Mouse (Mus musculus) midbrain, embryonic 14.5 days (tissue): ENCODE results near the gene Olfr895. TPM values are rescaled to one million over a fixed set of nuclear protein-coding genes. Genes with fewer than 3 reads are reported as not detected.

Source experiments
- ATAC-seq: fragments of 200-750 bp; cut with Nextera tagmentation; 2 replicates; pipeline ENCODE4 v1.8.0; 2017; ENCODE audit warnings: moderate number of reproducible peaks, moderate library complexity; ENCODE audit not compliant: low FRiP score, low TSS enrichment
- DNase-seq: peaks from one replicate; pipeline ENCODE4 v3.0.0-alpha.2; 2015
- H3K27ac ChIP-seq: fragments of 300-500 bp; sonication (generic); replicated peaks from 2 replicates; pipeline ENCODE4 v1.5.1; 2014; ENCODE audit warnings: mild to moderate bottlenecking, low read depth, low read length, moderate library complexity
- H3K27me3 ChIP-seq: fragments of 300-500 bp; sonication (generic); 2 replicates; pipeline ENCODE4 v1.6.1; 2014; ENCODE audit warnings: low read length, control low read depth, mixed read lengths; ENCODE audit not compliant: control insufficient read depth, insufficient read depth
- H3K36me3 ChIP-seq: fragments of 300-500 bp; sonication (generic); 2 replicates; pipeline ENCODE4 v1.6.1; 2014; ENCODE audit warnings: low read length, control low read depth; ENCODE audit not compliant: control insufficient read depth, insufficient read depth
- H3K4me1 ChIP-seq: fragments of 300-500 bp; sonication (generic); 2 replicates; pipeline ENCODE4 v1.6.1; 2014; ENCODE audit warnings: mild to moderate bottlenecking, antibody characterized with exemption, low read length, control low read depth; ENCODE audit not compliant: control insufficient read depth, insufficient read depth
- H3K4me2 ChIP-seq: fragments of 300-500 bp; sonication (generic); 2 replicates; pipeline ENCODE4 v1.6.1; 2014; ENCODE audit warnings: mild to moderate bottlenecking, low read length, moderate library complexity
- H3K4me3 ChIP-seq: fragments of 300-500 bp; sonication (generic); replicated peaks from 2 replicates; pipeline ENCODE4 v1.5.1; 2014; ENCODE audit warnings: low read depth, low read length
- H3K9ac ChIP-seq: fragments of 300-500 bp; sonication (generic); replicated peaks from 2 replicates; pipeline ENCODE4 v1.6.1; 2014; ENCODE audit warnings: mild to moderate bottlenecking, low read length, moderate library complexity
- H3K9me3 ChIP-seq: fragments of 300-500 bp; sonication (generic); 2 replicates; pipeline ENCODE4 v1.6.1; 2016; ENCODE audit warnings: low read length, control low read depth, mixed read lengths; ENCODE audit not compliant: control insufficient read depth
- WGBS: fragments of 180-500 bp; shearing (Covaris S2); extraction: QIAGEN DNeasy Blood & Tissue Kit; methylation state at CpG from one replicate; pipeline ENCODE4 v1.1.7; 2014; 5-methylcytosine and 5-hydroxymethylcytosine counted together
- polyA plus RNA-seq: library from polyadenylated mRNA; unstranded; fragments of >200 nt; fragmentation: Nextera tagmentation; extraction: Ambion mirVana; gene quantifications from 2 replicates; pipeline ENCODE4 v1.2.1, GENCODE M21; 2014

Gene Olfr895
- polyA plus RNA-seq = not detected in 2 replicates

GRCm38 (mm10) chr9:38267551-38267950, at the start of gene Olfr895:
TSS of gene Olfr895 (plus strand) at chr9:38267851.
- Histone ChIP-seq H3K4me2 (no peak within 1 kb of the TSS), H3K9ac (no peak within 1 kb of the TSS), H3K36me3 (no peaks in the 10 kb centered on the region), H3K9me3 (no peaks in the 10 kb centered on the region), H3K27ac (no peak within 1 kb of the TSS), H3K4me3 (no peak within 1 kb of the TSS), H3K4me1 (no peaks in the 10 kb centered on the region), H3K27me3 (no peaks in the 10 kb centered on the region)
- no peak for ATAC-seq
- DNase-seq = no peak

GRCm38 (mm10) chr9:38252474-38252873, 15.2 kb upstream of the Olfr895 start, which contains the start of gene Olfr143:
TSS of gene Olfr143 (plus strand) at chr9:38252774.
- Histone ChIP-seq H3K9ac (no peak within 1 kb of the TSS), H3K4me1 (no peaks in the 10 kb centered on the region), H3K4me2 (no peak within 1 kb of the TSS), H3K9me3 (no peaks in the 10 kb centered on the region), H3K27ac (no peak within 1 kb of the TSS), H3K36me3 (no peaks in the 10 kb centered on the region), H3K4me3 (no peak within 1 kb of the TSS), H3K27me3 (no peaks in the 10 kb centered on the region)
- ATAC-seq (no peak), DNase-seq (no peak)

GRCm38 (mm10) chr9:38290807-38291206, 23.2 kb downstream of the Olfr895 start, which contains the start of gene Olfr896-ps1:
TSS of gene Olfr896-ps1 (plus strand) at chr9:38291107.
- no peak for DNase-seq
- Histone ChIP-seq H3K27me3 (no peaks in the 10 kb centered on the region), H3K9me3 (no peaks in the 10 kb centered on the region), H3K4me1 (no peaks in the 10 kb centered on the region), H3K4me2 (no peak within 1 kb of the TSS), H3K4me3 (no peak within 1 kb of the TSS), H3K9ac (no peak within 1 kb of the TSS), H3K27ac (no peak within 1 kb of the TSS), H3K36me3 (no peaks in the 10 kb centered on the region)
- 91% methylated on average over 1 of the region's 1 CpGs for WGBS
- no peak for ATAC-seq

Other genes starting within 250 kb of the Olfr895 start
- not detected in 2 replicates for gene Olfr883, start 242.0 kb upstream of the Olfr895 start, polyA plus RNA-seq
- gene Olfr884, start 221.3 kb upstream of the Olfr895 start, polyA plus RNA-seq = not detected in 2 replicates
- gene Olfr885, start 206.5 kb upstream of the Olfr895 start, polyA plus RNA-seq = not detected in 2 replicates
- not detected in 2 replicates for gene Olfr887, start 183.8 kb upstream of the Olfr895 start, polyA plus RNA-seq
- gene Olfr888, start 159.7 kb upstream of the Olfr895 start, polyA plus RNA-seq = not detected in 2 replicates
- 0.04 and 0.05 TPM in 2 replicates for gene Olfr889, start 152.7 kb upstream of the Olfr895 start, polyA plus RNA-seq
- not detected in 2 replicates for gene Olfr890, start 125.3 kb upstream of the Olfr895 start, polyA plus RNA-seq
- gene Olfr891, start 87.0 kb upstream of the Olfr895 start, polyA plus RNA-seq = not detected in 2 replicates
- not detected in 2 replicates for gene Olfr893, start 59.5 kb upstream of the Olfr895 start, polyA plus RNA-seq
- not detected in 2 replicates for gene Olfr894, start 49.8 kb upstream of the Olfr895 start, polyA plus RNA-seq
- gene Olfr143, start 15.1 kb upstream of the Olfr895 start, polyA plus RNA-seq = not detected in 2 replicates
- gene Olfr896-ps1, start 23.3 kb downstream of the Olfr895 start, polyA plus RNA-seq = not detected in 2 replicates
- gene Olfr25, start 61.2 kb downstream of the Olfr895 start, polyA plus RNA-seq = not detected in 2 replicates
- not detected in 2 replicates for gene Olfr898, start 80.6 kb downstream of the Olfr895 start, polyA plus RNA-seq
- not detected in 2 replicates for gene Olfr250, start 99.0 kb downstream of the Olfr895 start, polyA plus RNA-seq
- not detected in 2 replicates for gene Olfr251, start 109.2 kb downstream of the Olfr895 start, polyA plus RNA-seq
- gene Olfr147, start 133.8 kb downstream of the Olfr895 start, polyA plus RNA-seq = not detected in 2 replicates
- gene Olfr901, start 161.6 kb downstream of the Olfr895 start, polyA plus RNA-seq = not detected in 2 replicates
- not detected in 2 replicates for gene Olfr902, start 179.8 kb downstream of the Olfr895 start, polyA plus RNA-seq
- gene Olfr904, start 195.3 kb downstream of the Olfr895 start, polyA plus RNA-seq = not detected in 2 replicates
- not detected in 2 replicates for gene Olfr905, start 203.3 kb downstream of the Olfr895 start, polyA plus RNA-seq
- gene Olfr906, start 219.2 kb downstream of the Olfr895 start, polyA plus RNA-seq = not detected in 2 replicates
- gene Olfr907, start 227.9 kb downstream of the Olfr895 start, polyA plus RNA-seq = not detected in 2 replicates